Mouse (Mus musculus) testis, adult 2 months (tissue): Measurements from ENCODE around the gene Tbrg4.

Experiments used
- CTCF ChIP-seq: fragments of 200-500 bp; IDR thresholded peaks from 2 replicates; pipeline ENCODE4 v1.5.1; 2012; ENCODE audit warnings: low read depth, mild to moderate bottlenecking, inconsistent platforms, low read length, moderate library complexity; ENCODE audit not compliant: control insufficient read depth, insufficient read depth, insufficient replicate concordance
- POLR2A ChIP-seq: fragments of 200-500 bp; IDR thresholded peaks from 2 replicates; pipeline ENCODE4 v1.6.1; 2012; ENCODE audit warnings: low read depth, mild to moderate bottlenecking, inconsistent platforms, low read length, moderate library complexity; ENCODE audit not compliant: control insufficient read depth

- no peak for TF ChIP-seq POLR2A
- TF ChIP-seq CTCF = no peak
These were observed 49.5 kb upstream of the Tbrg4 start for GRCm38 (mm10) chr11:6675402-6675801.
